Mouse (Mus musculus) CH12.LX (cell line): ENCODE measurements around the gene Cblb.

Experiments used
- CHD2 ChIP-seq: IDR thresholded peaks from 2 replicates; pipeline ENCODE4 v1.6.1; 2011; ENCODE audit warnings: low read length, improper control_type of control experiment
- CTCF ChIP-seq, 2 experiments: IDR thresholded peaks in 1 of 2; conservative IDR thresholded peaks in 1 of 2; 2 replicates each; pipeline ENCODE4 v1.5.1; 2011 to 2012; ENCODE audit warnings: low read depth in 2 of 2, low read length in 2 of 2, improper control_type of control experiment in 1 of 2, inconsistent platforms in 1 of 2, mild to moderate bottlenecking in 1 of 2, moderate library complexity in 1 of 2
- EP300 ChIP-seq: IDR thresholded peaks from 2 replicates; pipeline ENCODE4 v1.6.1; 2011; ENCODE audit warnings: low read length, improper control_type of control experiment
- HCFC1 ChIP-seq: IDR thresholded peaks from 2 replicates; pipeline ENCODE4 v1.6.1; 2012; ENCODE audit warnings: low read depth, mild to moderate bottlenecking, inconsistent platforms, low read length, improper control_type of control experiment
- JUND ChIP-seq: conservative IDR thresholded peaks from 2 replicates; pipeline ENCODE4 v1.6.1; 2011; ENCODE audit warnings: low read depth, low read length, improper control_type of control experiment
- MAFK ChIP-seq: IDR thresholded peaks from 2 replicates; pipeline ENCODE4 v1.6.1; 2011; ENCODE audit warnings: low read length, improper control_type of control experiment; ENCODE audit not compliant: insufficient replicate concordance
- MAX ChIP-seq: IDR thresholded peaks from 2 replicates; pipeline ENCODE4 v1.6.1; 2011; ENCODE audit warnings: low read length, improper control_type of control experiment
- MAZ ChIP-seq: IDR thresholded peaks from 2 replicates; pipeline ENCODE4 v1.6.1; 2012; ENCODE audit warnings: low read depth, mild to moderate bottlenecking, inconsistent platforms, low read length, improper control_type of control experiment, moderate library complexity
- MXI1 ChIP-seq: IDR thresholded peaks from 2 replicates; pipeline ENCODE4 v1.6.1; 2011; ENCODE audit warnings: mild to moderate bottlenecking, low read depth, low read length, improper control_type of control experiment
- NELFE ChIP-seq: IDR thresholded peaks from 2 replicates; pipeline ENCODE4 v1.6.1; 2011; ENCODE audit warnings: low read depth, low read length, improper control_type of control experiment
- POLR2A ChIP-seq: IDR thresholded peaks from 2 replicates; pipeline ENCODE4 v1.6.1; 2011; ENCODE audit warnings: low read depth, mild to moderate bottlenecking, improper control_type of control experiment, low read length
- RAD21 ChIP-seq: IDR thresholded peaks from 2 replicates; pipeline ENCODE4 v1.6.1; 2011; ENCODE audit warnings: low read depth, mild to moderate bottlenecking, low read length, improper control_type of control experiment, moderate library complexity
- SIN3A ChIP-seq: IDR thresholded peaks from 2 replicates; pipeline ENCODE4 v1.6.1; 2012; ENCODE audit warnings: low read length, improper control_type of control experiment, inconsistent platforms
- ZNF384 ChIP-seq: IDR thresholded peaks from 2 replicates; pipeline ENCODE4 v1.6.1; 2012; ENCODE audit warnings: low read depth, low read length, improper control_type of control experiment, inconsistent platforms

DNA sequence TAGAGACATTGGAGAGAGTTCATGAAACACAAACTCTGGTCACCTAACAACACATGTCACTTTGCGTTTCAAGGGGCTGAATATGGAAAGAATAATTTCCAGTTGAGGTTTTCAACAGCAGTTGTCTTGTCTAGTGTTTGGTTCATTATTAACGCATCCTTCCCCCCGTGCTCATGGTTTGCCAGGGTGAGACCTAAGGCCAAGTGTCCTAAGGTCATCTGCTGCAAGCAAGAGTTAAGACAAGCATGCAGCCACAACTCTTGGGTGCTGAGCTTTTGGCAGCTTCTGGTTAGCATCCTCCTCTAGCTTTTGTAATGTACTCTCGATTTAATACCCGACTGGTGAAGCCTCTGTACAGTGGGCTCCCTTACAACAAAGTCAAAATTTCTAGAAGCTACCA lies 159.7 kb downstream of the Cblb start:
- TF ChIP-seq RAD21, result no peak
- no peak for TF ChIP-seq CHD2
- no peak for TF ChIP-seq POLR2A
- TF ChIP-seq CTCF (conservative IDR thresholded peaks at IDR 0.05 in 1 of 2, IDR thresholded peaks at IDR 0.05 in 1 of 2; ENCODE audit: low read depth in 2 of 2, low read length in 2 of 2), result no peak
- TF ChIP-seq ZNF384, result no peak
- no peak for TF ChIP-seq JUND
- no peak for TF ChIP-seq HCFC1
- no peak for TF ChIP-seq MAFK
- no peak for TF ChIP-seq MXI1
- TF ChIP-seq EP300, result no peak
- TF ChIP-seq NELFE, result no peak
- no peak for TF ChIP-seq MAZ
- no peak for TF ChIP-seq SIN3A
- no peak for TF ChIP-seq MAX
